Mouse (Mus musculus) erythroblast, embryonic 14.5 days (primary cell): ENCODE results near the gene Shroom3.

Source experiments
- GATA1 ChIP-seq: IDR thresholded peaks from 2 replicates; pipeline ENCODE4 v1.6.1; 2012; ENCODE audit warnings: low read length, inconsistent platforms, mixed read lengths
- TAL1 ChIP-seq: IDR thresholded peaks from 3 replicates; pipeline ENCODE4 v1.6.1; 2012; ENCODE audit warnings: low read length, inconsistent platforms, mixed read lengths

GRCm38 (mm10) chr5:92781082-92781481, 97.8 kb downstream of the Shroom3 start:
- TF ChIP-seq GATA1 (no peak), TAL1 (no peak)
